Comparison of ENCODE assay signal across 32 mouse cellular contexts in the genomic region with DNA sequence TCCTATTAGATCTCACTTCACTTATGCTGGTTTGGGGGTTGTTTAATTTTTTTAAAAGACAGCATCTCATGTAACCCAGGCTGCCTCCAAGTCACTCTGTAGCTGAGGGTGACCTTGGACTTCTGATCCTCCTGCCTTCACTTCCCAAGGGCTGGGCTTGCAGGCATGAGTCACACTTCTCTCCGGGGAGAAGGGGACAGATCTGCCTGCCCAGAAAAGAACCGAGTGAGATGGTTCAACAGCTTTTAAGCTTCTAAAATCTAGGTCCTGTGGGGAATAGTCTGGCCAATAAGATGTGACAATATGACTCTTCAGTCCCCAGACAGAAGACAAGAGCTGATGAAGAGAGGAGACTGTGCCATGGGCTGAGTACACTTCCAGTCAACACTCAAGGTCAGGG. TPM values are rescaled to one million over a fixed set of nuclear protein-coding genes. Genes with fewer than 3 reads are reported as not detected.
A peak's percentile ranks its signal among the peaks of the same experiment; 100 is the strongest.
DNase-seq lines count a peak whose midpoint lies in the region; ATAC-seq lines count a peak whose summit lies in the region.
"Had no signal": no experiment of that assay in that cellular context is flagged by ENCODE, and none has a peak within 500 bp of the region (broad histone marks: within the 10 kb centered on the region; RNA-seq: fewer than 3 reads in every experiment).

No protein-coding gene starts in this region.

- intact Hi-C loops in heart, postnatal 36 days (cut with DNase I) = no loop called here

- 0 out of 2 replicates have a peak overlapping the region, but pooled peaks have one; percentile 24 for H3K27ac ChIP-seq in heart, embryonic 10.5 days
- no peak overlapping the region for H3K27ac ChIP-seq in intestine, embryonic 16.5 days (ENCODE audit: low read length)
- H3K27ac ChIP-seq: embryonic facial prominence, embryonic 13.5 days; forebrain, embryonic 12.5 days; hindbrain, embryonic 14.5 days; layer of hippocampus, adult 2 months; limb, embryonic 13.5 days; liver, embryonic 12.5 days had no signal

- peak; percentile 77 for ATAC-seq in intestine, embryonic 16.5 days
- ATAC-seq: inflammation-experienced regulatory T-cells, adult 6 months; liver, embryonic 12.5 days; Patski had no signal

- peaks cover 7% of the 10 kb centered on the region for H3K27me3 ChIP-seq in heart, embryonic 10.5 days (ENCODE audit: insufficient read depth, poor library complexity, severe bottlenecking)
- no peaks in the 10 kb centered on the region for H3K27me3 ChIP-seq in intestine, embryonic 16.5 days (replicated peaks; ENCODE audit: control insufficient read depth, insufficient read depth, low read length)
- H3K27me3 ChIP-seq: embryonic facial prominence, embryonic 13.5 days; Patski had no signal

- no peaks in the 10 kb centered on the region for H3K36me3 ChIP-seq in heart, embryonic 10.5 days
- H3K36me3 ChIP-seq in intestine, embryonic 16.5 days (ENCODE audit: control insufficient read depth, insufficient read depth, low read length) = no peaks in the 10 kb centered on the region
- H3K36me3 ChIP-seq: embryonic facial prominence, embryonic 13.5 days; forebrain, embryonic 12.5 days; G1E; limb, embryonic 13.5 days; liver, embryonic 12.5 days had no signal

- H3K9ac ChIP-seq in intestine, embryonic 16.5 days (ENCODE audit: low read depth, low read length) = no peak overlapping the region
- H3K9ac ChIP-seq: embryonic facial prominence, embryonic 13.5 days; forebrain, embryonic 12.5 days; hindbrain, embryonic 14.5 days; limb, embryonic 13.5 days; liver, embryonic 12.5 days had no signal

- 40% methylated on average over 2 of the region's 2 CpGs for WGBS in heart, embryonic 10.5 days
- WGBS in intestine, embryonic 16.5 days = 27% methylated on average over 2 of the region's 2 CpGs

- no peak overlapping the region for H3K4me2 ChIP-seq in intestine, embryonic 16.5 days (ENCODE audit: low read depth, low read length)
- H3K4me2 ChIP-seq: embryonic facial prominence, embryonic 13.5 days; forebrain, embryonic 12.5 days; hindbrain, embryonic 14.5 days; limb, embryonic 13.5 days; liver, embryonic 12.5 days; midbrain, embryonic 11.5 days had no signal

- H3K9me3 ChIP-seq in heart, embryonic 10.5 days = no peaks in the 10 kb centered on the region
- no peaks in the 10 kb centered on the region for H3K9me3 ChIP-seq in intestine, embryonic 16.5 days (ENCODE audit: control insufficient read depth, low read length)
- H3K9me3 ChIP-seq: embryonic facial prominence, embryonic 13.5 days; forebrain, embryonic 12.5 days; G1E; limb, embryonic 13.5 days; liver, embryonic 12.5 days had no signal

- DNase-seq in heart, embryonic 10.5 days (ENCODE audit: low spot score) = no peak
- no peak for DNase-seq in heart, postnatal 36 days
- peak; percentile 42 for DNase-seq in 3T3-L1 (ENCODE audit: low read depth, low spot score)
- peak; percentile 68 for DNase-seq in adrenal gland, postnatal 10 days
- DNase-seq in frontal cortex, adult 2 months (ENCODE audit: extremely low spot score in 1 of 2, low spot score in 1 of 2) = no peak
- no peak for DNase-seq in urinary bladder, postnatal 14 days (ENCODE audit: low spot score)
- DNase-seq: B cell, adult 2 months; cerebellum, adult 8-10 months; cerebellum, postnatal 36 days; embryo, embryonic 11 days; gastrocnemius, postnatal 36 days; kidney, postnatal 25 days; layer of hippocampus, postnatal 36 days; lung, adult 18-20 months; lung, postnatal 10 days; retina, postnatal 1 day; right cerebral cortex, postnatal 4 days; thymus, postnatal 4 days had no signal

- H3K4me3 ChIP-seq in heart, embryonic 10.5 days = no peak overlapping the region
- H3K4me3 ChIP-seq in intestine, embryonic 16.5 days (ENCODE audit: low read length) = no peak overlapping the region
- H3K4me3 ChIP-seq: embryonic facial prominence, embryonic 13.5 days; erythroblast, embryonic 14.5 days; forebrain, embryonic 12.5 days; layer of hippocampus, adult 2 months; limb, embryonic 13.5 days; liver, embryonic 12.5 days had no signal

- peaks cover 7% of the 10 kb centered on the region; the same call in 1 of the 2 replicates for H3K4me1 ChIP-seq in heart, embryonic 10.5 days
- no peaks in the 10 kb centered on the region for H3K4me1 ChIP-seq in intestine, embryonic 16.5 days (ENCODE audit: control insufficient read depth, insufficient read depth, low read length)
- H3K4me1 ChIP-seq: limb, embryonic 13.5 days; liver, embryonic 12.5 days had no signal

RNA-seq across cellular contexts. Expression of a gene that starts 39.2 kb away (rescaled TPM):
- polyA plus RNA-seq in heart, embryonic 10.5 days (2016; fragmentation: Nextera tagmentation; extraction: Ambion mirVana) = 0.24 and 0.46 TPM in 2 replicates
- total RNA-seq in heart, postnatal 36 days (2021) = 1 to 10 TPM; 1.5 to 1.7 TPM
- total RNA-seq in adrenal gland, postnatal 10 days (2021) = not detected
- 0.02 and 0.07 TPM in 2 replicates for polyA plus RNA-seq in intestine, embryonic 16.5 days (2015; fragmentation: Nextera tagmentation; extraction: Ambion mirVana)
- 0.92 and 1.00 TPM in 2 replicates for polyA plus RNA-seq in frontal cortex, adult 2 months (2012; rRNA removed)
- total RNA-seq: gastrocnemius, adult 18-20 months; gastrocnemius, postnatal 36 days; neutrophil, adult 5-6 weeks had no signal
- polyA plus RNA-seq: erythroblast, embryonic 14.5 days; G1E; liver, embryonic 12.5 days; Patski had no signal

RNA-seq across cellular contexts. Expression of a gene that starts 47.5 kb away (rescaled TPM):
- polyA plus RNA-seq in heart, embryonic 10.5 days (2016; fragmentation: Nextera tagmentation; extraction: Ambion mirVana) = 20.7 and 21.4 TPM in 2 replicates
- 1 to 10 TPM; 2.8 to 3.1 TPM for total RNA-seq in heart, postnatal 36 days (2021)
- total RNA-seq in adrenal gland, postnatal 10 days (2021) = 10 to 100 TPM in 1 of 2 experiments, 1 to 10 TPM in 1; 7.8 to 12.6 TPM
- polyA plus RNA-seq in intestine, embryonic 16.5 days (2015; fragmentation: Nextera tagmentation; extraction: Ambion mirVana) = 17.3 and 17.8 TPM in 2 replicates
- polyA plus RNA-seq in frontal cortex, adult 2 months (2012; rRNA removed) = 27.8 and 31.3 TPM in 2 replicates

RNA-seq across cellular contexts. Expression of a gene that starts 47.7 kb away (rescaled TPM):
- polyA plus RNA-seq in heart, embryonic 10.5 days (2016; fragmentation: Nextera tagmentation; extraction: Ambion mirVana) = 155 and 186 TPM in 2 replicates
- 10 to 100 TPM; 54.3 to 60.1 TPM for total RNA-seq in heart, postnatal 36 days (2021)
- 10 to 100 TPM; 75.1 to 78.6 TPM for total RNA-seq in adrenal gland, postnatal 10 days (2021)
- 141 and 149 TPM in 2 replicates for polyA plus RNA-seq in intestine, embryonic 16.5 days (2015; fragmentation: Nextera tagmentation; extraction: Ambion mirVana)
- 73.4 and 85.0 TPM in 2 replicates for polyA plus RNA-seq in frontal cortex, adult 2 months (2012; rRNA removed)

RNA-seq across cellular contexts. Expression of a gene that starts 50.0 kb away (rescaled TPM):
- 0.45 and 0.59 TPM in 2 replicates for polyA plus RNA-seq in heart, embryonic 10.5 days (2016; fragmentation: Nextera tagmentation; extraction: Ambion mirVana)
- total RNA-seq in heart, postnatal 36 days (2021) = under 1 TPM in 1 of 2 experiments, not detected in 1; 0.28 TPM
- 1 to 10 TPM; 5.1 to 7.9 TPM for total RNA-seq in adrenal gland, postnatal 10 days (2021)
- 1.7 and 2.4 TPM in 2 replicates for polyA plus RNA-seq in intestine, embryonic 16.5 days (2015; fragmentation: Nextera tagmentation; extraction: Ambion mirVana)
- polyA plus RNA-seq in frontal cortex, adult 2 months (2012; rRNA removed) = 105 and 109 TPM in 2 replicates
- polyA plus RNA-seq: erythroblast, embryonic 14.5 days had no signal

Comparison
In these comparisons a context has a peak if more than half of its experiments do, and no peak if none do; other contexts are left out.
1. DNase-seq: peak in 3T3-L1 (single experiment) and adrenal gland, postnatal 10 days (single experiment); none in heart, embryonic 10.5 days (single experiment), heart, postnatal 36 days (0 of 2), frontal cortex, adult 2 months (0 of 2) and urinary bladder, postnatal 14 days (single experiment).